Mouse (Mus musculus): ENCODE measurements at regions not wholly inside any gene's neighbourhood (a gene's known extent, or its start where the extent isn't known, plus 50 kb on each side); places are given as distances from the start of the nearest gene placed in this dataset.

- H3K4me3 ChIP-seq (ENCODE audit: low read depth, low read length): no peak overlapping the region
- WGBS: 81% methylated on average over 1 of the region's 1 CpGs
- DNase-seq (ENCODE audit: low spot score) (no peak), ATAC-seq (ENCODE audit: low read depth) (no peak)
- H3K9me3 ChIP-seq (ENCODE audit: control insufficient read depth, low read length): no peaks in the 10 kb centered on the region
- no peak overlapping the region for H3K4me2 ChIP-seq (ENCODE audit: low read depth, low read length)
- no peak overlapping the region for H3K9ac ChIP-seq (ENCODE audit: low read depth, low read length)
- no peak overlapping the region for H3K27ac ChIP-seq (replicated peaks; ENCODE audit: low read depth, low read length)
- H3K27me3 ChIP-seq (replicated peaks; ENCODE audit: control insufficient read depth, insufficient read depth, low read length): no peaks in the 10 kb centered on the region
- H3K36me3 ChIP-seq (ENCODE audit: control insufficient read depth, insufficient read depth, low read length): no peaks in the 10 kb centered on the region
- H3K4me1 ChIP-seq (ENCODE audit: control insufficient read depth, insufficient read depth, low read length): no peaks in the 10 kb centered on the region
These were observed 718.2 kb downstream of the Trim52 start for GRCm38 (mm10) chr14:106824100-106824706.

- DNase-seq (ENCODE audit: low spot score): no peak
- Histone ChIP-seq H3K9me3 (ENCODE audit: control insufficient read depth, low read length) (no peaks in the 10 kb centered on the region), H3K4me1 (ENCODE audit: control insufficient read depth, insufficient read depth, low read length) (no peaks in the 10 kb centered on the region), H3K9ac (ENCODE audit: low read depth, low read length) (no peak overlapping the region), H3K4me2 (ENCODE audit: low read depth, low read length) (no peak overlapping the region), H3K27me3 (replicated peaks; ENCODE audit: control insufficient read depth, insufficient read depth, low read length) (no peaks in the 10 kb centered on the region), H3K4me3 (ENCODE audit: low read depth, low read length) (no peak overlapping the region), H3K27ac (replicated peaks; ENCODE audit: low read depth, low read length) (no peak overlapping the region), H3K36me3 (ENCODE audit: control insufficient read depth, insufficient read depth, low read length) (no peaks in the 10 kb centered on the region)
- WGBS: 88% methylated on average over 5 of the region's 5 CpGs
- no peak for ATAC-seq (ENCODE audit: low read depth)
These were observed 729.7 kb downstream of the Trim52 start for GRCm38 (mm10) chr14:106835705-106836104.

DNA sequence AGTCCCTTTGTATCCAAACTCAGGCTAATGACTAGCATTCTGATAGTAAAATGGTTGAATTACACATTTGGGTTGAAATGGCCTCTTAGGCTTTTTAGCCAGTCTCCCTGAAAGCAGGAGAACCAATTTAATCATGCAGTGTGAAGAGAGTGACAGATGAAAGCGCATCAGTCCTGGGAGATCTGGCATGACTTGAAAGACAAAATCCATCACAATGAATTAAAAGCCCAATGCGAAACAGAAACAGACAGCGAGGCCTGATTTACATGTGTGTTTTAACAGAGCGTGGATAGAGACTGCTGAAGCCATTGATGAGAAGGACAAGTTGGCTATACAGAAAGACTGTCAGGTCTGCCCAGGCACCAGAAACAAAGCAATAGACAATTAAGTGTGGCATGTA lies 730.2 kb downstream of the Trim52 start:
- H3K27ac ChIP-seq (replicated peaks; ENCODE audit: low read depth, low read length): no peak overlapping the region
- no peak for ATAC-seq (ENCODE audit: low read depth)
- H3K4me3 ChIP-seq (ENCODE audit: low read depth, low read length): no peak overlapping the region
- peak; percentile 41 for DNase-seq (ENCODE audit: low spot score)
- H3K9me3 ChIP-seq (ENCODE audit: control insufficient read depth, low read length): no peaks in the 10 kb centered on the region
- WGBS: 52% methylated on average over 4 of the region's 4 CpGs
- no peak overlapping the region for H3K4me2 ChIP-seq (ENCODE audit: low read depth, low read length)
- no peaks in the 10 kb centered on the region for H3K4me1 ChIP-seq (ENCODE audit: control insufficient read depth, insufficient read depth, low read length)
- H3K9ac ChIP-seq (ENCODE audit: low read depth, low read length): no peak overlapping the region
- no peaks in the 10 kb centered on the region for H3K27me3 ChIP-seq (replicated peaks; ENCODE audit: control insufficient read depth, insufficient read depth, low read length)
- no peaks in the 10 kb centered on the region for H3K36me3 ChIP-seq (ENCODE audit: control insufficient read depth, insufficient read depth, low read length)
